Mouse (Mus musculus) G1E (cell line): Measurements from ENCODE around the gene Zfp423.

ENCODE experiments used
- CTCF ChIP-seq: IDR thresholded peaks from 2 replicates; pipeline ENCODE4 v1.5.1; 2012; ENCODE audit warnings: low read depth, low read length, inconsistent platforms, mixed read lengths
- GATA1 ChIP-seq: IDR thresholded peaks from 2 replicates; pipeline ENCODE4 v1.6.1; 2012; ENCODE audit warnings: borderline replicate concordance, low read length, inconsistent platforms, mixed read lengths
- GATA2 ChIP-seq: IDR thresholded peaks from 2 replicates; pipeline ENCODE4 v1.6.1; 2012; ENCODE audit warnings: low read depth, low read length, inconsistent platforms, borderline replicate concordance
- POLR2AphosphoS5 ChIP-seq: IDR thresholded peaks from 2 replicates; pipeline ENCODE4 v1.6.1; 2012; ENCODE audit warnings: low read depth, low read length, inconsistent platforms; ENCODE audit not compliant: insufficient replicate concordance

GRCm38 (mm10) chr8:87747582-87747981 is 211.8 kb downstream of the Zfp423 start:
- no peak for TF ChIP-seq CTCF
- TF ChIP-seq POLR2AphosphoS5, result no peak
- no peak for TF ChIP-seq GATA1
- no peak for TF ChIP-seq GATA2
